Mouse (Mus musculus) embryonic facial prominence, embryonic 15.5 days (tissue): Measurements from ENCODE around the gene Phf11c. TPM values are rescaled to one million over a fixed set of nuclear protein-coding genes. Genes with fewer than 3 reads are reported as not detected.

Experiments used
- polyA plus RNA-seq: library from polyadenylated mRNA; unstranded; fragments of >200 nt; fragmentation: Nextera tagmentation; extraction: Ambion mirVana; gene quantifications from 2 replicates; pipeline ENCODE4 v1.2.1, GENCODE M21; 2015

The Phf11c gene
- polyA plus RNA-seq, 1 experiment from 2014 or later, result 0.51 TPM

Other genes starting within 250 kb of the Phf11c start
- not detected in 2 replicates for gene Gm5142, start 216.6 kb downstream of the Phf11c start, polyA plus RNA-seq
- 44.5 and 48.3 TPM in 2 replicates for gene Rcbtb1, start 194.2 kb downstream of the Phf11c start, polyA plus RNA-seq
- not detected in 2 replicates for gene Gm6904, start 135.2 kb downstream of the Phf11c start, polyA plus RNA-seq
- not detected in 2 replicates for gene Phf11a, start 97.9 kb downstream of the Phf11c start, polyA plus RNA-seq
- gene Phf11b, start 54.0 kb downstream of the Phf11c start, polyA plus RNA-seq, result 0.85 and 1.1 TPM in 2 replicates
- gene Phf11d, start 29.9 kb downstream of the Phf11c start, polyA plus RNA-seq, result 1.9 and 2.0 TPM in 2 replicates
- 9.2 and 10.0 TPM in 2 replicates for gene Setdb2, start 45.5 kb upstream of the Phf11c start, polyA plus RNA-seq
- gene Cab39l, start 45.6 kb upstream of the Phf11c start, polyA plus RNA-seq, result 34.9 and 39.8 TPM in 2 replicates
- 32.5 and 33.1 TPM in 2 replicates for gene Cdadc1, start 202.6 kb upstream of the Phf11c start, polyA plus RNA-seq
- 16.7 and 18.8 TPM in 2 replicates for gene Shisa2, start 229.9 kb upstream of the Phf11c start, polyA plus RNA-seq